Mouse (Mus musculus) liver, embryonic 15.5 days (tissue): ENCODE results near the gene Tsga10ip. TPM values are rescaled to one million over a fixed set of nuclear protein-coding genes. Genes with fewer than 3 reads are reported as not detected.

Source experiments
- ATAC-seq: fragments of 200-750 bp; cut with Nextera tagmentation; 2 replicates; pipeline ENCODE4 v1.8.0; 2017; ENCODE audit warnings: moderate number of reproducible peaks, mild to moderate bottlenecking, moderate library complexity; ENCODE audit not compliant: insufficient read depth
- H3K27ac ChIP-seq: fragments of 300-500 bp; sonication (generic); replicated peaks from 2 replicates; pipeline ENCODE4 v1.5.1; 2015; ENCODE audit warnings: mild to moderate bottlenecking, inconsistent platforms
- H3K27me3 ChIP-seq: fragments of 300-500 bp; sonication (generic); 2 replicates; pipeline ENCODE4 v1.6.1; 2015; ENCODE audit warnings: mild to moderate bottlenecking, inconsistent platforms
- H3K36me3 ChIP-seq: fragments of 300-500 bp; sonication (generic); replicated peaks from 2 replicates; pipeline ENCODE4 v1.6.1; 2015; ENCODE audit warnings: moderate library complexity, mild to moderate bottlenecking, inconsistent platforms
- H3K4me1 ChIP-seq: fragments of 300-500 bp; sonication (generic); replicated peaks from 2 replicates; pipeline ENCODE4 v1.6.1; 2015; ENCODE audit warnings: inconsistent platforms
- H3K4me2 ChIP-seq: fragments of 300-500 bp; sonication (generic); 2 replicates; pipeline ENCODE4 v1.6.1; 2015; ENCODE audit warnings: moderate library complexity, mild to moderate bottlenecking, inconsistent platforms
- H3K4me3 ChIP-seq: fragments of 300-500 bp; sonication (generic); replicated peaks from 2 replicates; pipeline ENCODE4 v1.5.1; 2015; ENCODE audit warnings: mild to moderate bottlenecking, inconsistent platforms
- H3K9ac ChIP-seq: fragments of 300-500 bp; sonication (generic); 2 replicates; pipeline ENCODE4 v1.6.1; 2015; ENCODE audit warnings: moderate library complexity, mild to moderate bottlenecking, inconsistent platforms
- H3K9me3 ChIP-seq: fragments of 300-500 bp; sonication (generic); replicated peaks from 2 replicates; pipeline ENCODE4 v1.6.1; 2016; ENCODE audit warnings: inconsistent platforms
- WGBS: fragments of 180-500 bp; shearing (Covaris S2); methylation state at CpG from one replicate; pipeline ENCODE4 v1.1.7; 2015; ENCODE audit warnings: mixed read lengths; ENCODE audit not compliant: insufficient replicate concordance; 5-methylcytosine and 5-hydroxymethylcytosine counted together
- polyA plus RNA-seq: library from polyadenylated mRNA; unstranded; fragments of >200 nt; fragmentation: Nextera tagmentation; extraction: Ambion mirVana; gene quantifications from 2 replicates; pipeline ENCODE4 v1.2.1, GENCODE M21; 2015

The Tsga10ip gene
- polyA plus RNA-seq, 1 experiment from 2014 or later: not detected

- Histone ChIP-seq H3K27ac (no peak overlapping the region), H3K36me3 (peaks cover 4% of the 10 kb centered on the region; the same call in 1 of the 2 replicates), H3K4me1 (peaks cover 17% of the 10 kb centered on the region), H3K9ac (no peak overlapping the region), H3K27me3 (peaks cover 14% of the 10 kb centered on the region), H3K9me3 (no peaks in the 10 kb centered on the region), H3K4me2 (no peak overlapping the region), H3K4me3 (no peak overlapping the region)
- 56% methylated on average over 4 of the region's 4 CpGs for WGBS
- ATAC-seq: no peak
Measured at GRCm38 (mm10) chr19:5431911-5432464, 29.7 kb upstream of the Tsga10ip start.

- Histone ChIP-seq H3K27ac (no peak overlapping the region), H3K9ac (no peak overlapping the region), H3K27me3 (peaks cover 11% of the 10 kb centered on the region), H3K4me3 (no peak overlapping the region), H3K4me2 (no peak overlapping the region), H3K9me3 (no peaks in the 10 kb centered on the region), H3K4me1 (peaks cover 32% of the 10 kb centered on the region), H3K36me3 (peaks cover 15% of the 10 kb centered on the region)
- 64% methylated on average over 1 of the region's 1 CpGs for WGBS
- ATAC-seq: no peak
Measured at GRCm38 (mm10) chr19:5430408-5430807, 28.1 kb upstream of the Tsga10ip start.

GRCm38 (mm10) chr19:5429806-5430205 is 27.5 kb upstream of the Tsga10ip start:
- WGBS: 57% methylated on average over 8 of the region's 8 CpGs

GRCm38 (mm10) chr19:5429219-5429618 is 26.9 kb upstream of the Tsga10ip start:
- ATAC-seq: no peak
- Histone ChIP-seq H3K9me3 (no peaks in the 10 kb centered on the region), H3K27ac (no peak overlapping the region), H3K4me1 (peaks cover 36% of the 10 kb centered on the region), H3K9ac (no peak overlapping the region), H3K4me3 (no peak overlapping the region), H3K4me2 (no peak overlapping the region), H3K36me3 (peaks cover 15% of the 10 kb centered on the region), H3K27me3 (peaks cover 2% of the 10 kb centered on the region; the same call in 1 of the 2 replicates)
- WGBS: 63% methylated on average over 4 of the region's 4 CpGs

More at GRCm38 (mm10) chr19:5429806-5430205, 27.5 kb upstream of the Tsga10ip start:
- ATAC-seq: no peak
- Histone ChIP-seq H3K4me3 (no peak overlapping the region), H3K27me3 (peaks cover 7% of the 10 kb centered on the region), H3K27ac (no peak overlapping the region), H3K9ac (no peak overlapping the region), H3K9me3 (no peaks in the 10 kb centered on the region), H3K4me2 (no peak overlapping the region), H3K36me3 (peaks cover 15% of the 10 kb centered on the region), H3K4me1 (peaks cover 32% of the 10 kb centered on the region)

- Histone ChIP-seq H3K4me3 (no peak overlapping the region), H3K9ac (no peak overlapping the region), H3K9me3 (no peaks in the 10 kb centered on the region), H3K4me2 (no peak overlapping the region), H3K36me3 (peaks cover 18% of the 10 kb centered on the region), H3K27me3 (no peaks in the 10 kb centered on the region), H3K4me1 (peaks cover 37% of the 10 kb centered on the region), H3K27ac (no peak overlapping the region)
- no peak for ATAC-seq
- WGBS: 66% methylated on average over 2 of the region's 2 CpGs
Measured at GRCm38 (mm10) chr19:5428083-5428482, 25.8 kb upstream of the Tsga10ip start.

GRCm38 (mm10) chr19:5426640-5427290 is 24.4 kb upstream of the Tsga10ip start:
- no peaks in the 10 kb centered on the region for H3K9me3 ChIP-seq
- no peak overlapping the region; the same call in 1 of the 2 replicates for H3K9ac ChIP-seq
- H3K4me3 ChIP-seq: peak overlapping the region; percentile 91; the same call in 1 of the 2 replicates
- peaks cover 35% of the 10 kb centered on the region for H3K4me1 ChIP-seq
- no peak for ATAC-seq
- H3K27me3 ChIP-seq: no peaks in the 10 kb centered on the region
- H3K27ac ChIP-seq: no peak overlapping the region
- H3K36me3 ChIP-seq: peaks cover 30% of the 10 kb centered on the region
- 77% methylated on average over 13 of the region's 13 CpGs for WGBS
- H3K4me2 ChIP-seq: peak overlapping the region; percentile 98; the same call in 1 of the 2 replicates

- WGBS: 78% methylated on average over 18 of the region's 18 CpGs
- peaks cover 31% of the 10 kb centered on the region for H3K36me3 ChIP-seq
- H3K27me3 ChIP-seq: no peaks in the 10 kb centered on the region
- H3K9ac ChIP-seq: peak overlapping the region; percentile 94
- peak overlapping the region; percentile 91 for H3K4me3 ChIP-seq
- peak overlapping the region; percentile 85 for H3K27ac ChIP-seq
- H3K4me2 ChIP-seq: peak overlapping the region; percentile 98
- ATAC-seq: no peak
- peaks cover 35% of the 10 kb centered on the region for H3K4me1 ChIP-seq
- no peaks in the 10 kb centered on the region for H3K9me3 ChIP-seq
Measured at GRCm38 (mm10) chr19:5425906-5426565, 23.7 kb upstream of the Tsga10ip start.

- no peaks in the 10 kb centered on the region for H3K27me3 ChIP-seq
- H3K9me3 ChIP-seq: no peaks in the 10 kb centered on the region
- H3K4me2 ChIP-seq: peak within 1 kb of the TSS; percentile 98
- ATAC-seq: peak; percentile 85
- under 1% methylated on average over 83 of the region's 87 CpGs for WGBS
- peaks cover 41% of the 10 kb centered on the region for H3K36me3 ChIP-seq
- peak within 1 kb of the TSS; percentile 91 for H3K4me3 ChIP-seq
- H3K4me1 ChIP-seq: peaks cover 35% of the 10 kb centered on the region
- peak within 1 kb of the TSS; percentile 94 for H3K9ac ChIP-seq
- peak within 1 kb of the TSS; percentile 92 for H3K27ac ChIP-seq
Measured at GRCm38 (mm10) chr19:5424782-5425741, 22.7 kb upstream of the Tsga10ip start, which contains the start of the genes Drap1 and AI837181. Gene Drap1 (minus strand): TSS chr19:5424979. Gene AI837181 (plus strand): TSS chr19:5425144.

- H3K27me3 ChIP-seq: no peaks in the 10 kb centered on the region
- no peaks in the 10 kb centered on the region for H3K9me3 ChIP-seq
- peak overlapping the region; percentile 85 for H3K9ac ChIP-seq
- peaks cover 41% of the 10 kb centered on the region for H3K36me3 ChIP-seq
- ATAC-seq: peak; percentile 46
- peak overlapping the region; percentile 91 for H3K4me3 ChIP-seq
- H3K27ac ChIP-seq: peak overlapping the region; percentile 92
- H3K4me2 ChIP-seq: peak overlapping the region; percentile 98
- WGBS: under 1% methylated on average over 37 of the region's 48 CpGs
- peaks cover 35% of the 10 kb centered on the region for H3K4me1 ChIP-seq
Measured at GRCm38 (mm10) chr19:5424092-5424781, 21.9 kb upstream of the Tsga10ip start.

- H3K27ac ChIP-seq: peak overlapping the region; percentile 92
- H3K36me3 ChIP-seq: peaks cover 41% of the 10 kb centered on the region
- H3K4me1 ChIP-seq: peaks cover 35% of the 10 kb centered on the region
- peak overlapping the region; percentile 98 for H3K4me2 ChIP-seq
- H3K27me3 ChIP-seq: no peaks in the 10 kb centered on the region
- no peak for ATAC-seq
- peak overlapping the region; percentile 91 for H3K4me3 ChIP-seq
- WGBS: 63% methylated on average over 12 of the region's 12 CpGs
- H3K9ac ChIP-seq: peak overlapping the region; percentile 85; the same call in 1 of the 2 replicates
- H3K9me3 ChIP-seq: no peaks in the 10 kb centered on the region
Measured at GRCm38 (mm10) chr19:5423561-5423960, 21.2 kb upstream of the Tsga10ip start.
